Mouse (Mus musculus): Measurements from ENCODE around the gene Gramd1a. TPM values are rescaled to one million over a fixed set of nuclear protein-coding genes. Genes with fewer than 3 reads are reported as not detected.

Gene Gramd1a
- polyA plus RNA-seq, 1 experiment = 54.9 TPM

DNA sequence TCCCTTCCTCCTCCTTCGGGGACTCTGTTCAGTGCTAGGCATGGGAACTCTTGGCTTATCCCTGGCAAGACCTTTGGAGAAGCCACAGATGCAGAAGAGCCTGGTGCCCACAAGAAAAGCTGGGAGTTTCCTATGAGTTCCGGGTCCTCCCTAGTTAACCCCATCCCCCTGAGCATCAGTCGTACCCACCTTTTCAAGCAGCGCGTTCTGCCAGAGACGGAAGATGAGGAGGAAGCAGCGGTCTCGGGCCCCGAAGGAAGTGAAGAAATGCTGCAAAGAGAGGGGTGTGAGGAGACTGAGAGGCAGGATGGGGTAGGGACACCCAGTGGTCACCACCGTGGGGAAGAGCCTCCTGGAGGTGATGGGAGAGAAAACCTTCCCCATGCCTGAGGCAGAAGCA lies 14.8 kb downstream of the Gramd1a start:
- H3K36me3 ChIP-seq (ENCODE audit: control insufficient read depth, insufficient read depth, low read length, poor library complexity, severe bottlenecking) = peaks cover 58% of the 10 kb centered on the region
- H3K9ac ChIP-seq (ENCODE audit: low read depth, poor library complexity, severe bottlenecking) = no peak overlapping the region
- H3K4me3 ChIP-seq (ENCODE audit: low read depth, low read length) = no peak overlapping the region
- H3K27ac ChIP-seq (ENCODE audit: insufficient read depth, low read length) = no peak overlapping the region
- peaks cover 1% of the 10 kb centered on the region for H3K4me1 ChIP-seq (ENCODE audit: control insufficient read depth, insufficient read depth, low read length)
- no peaks in the 10 kb centered on the region for H3K27me3 ChIP-seq (ENCODE audit: control insufficient read depth, insufficient read depth, low read length, poor library complexity, severe bottlenecking)
- TF ChIP-seq CTCF (IDR thresholded peaks at IDR 0.05; ENCODE audit: low read depth, low read length) (no peak), EP300 (IDR thresholded peaks at IDR 0.05; ENCODE audit: insufficient read depth, low read depth, low read length) (no peak), POLR2A (IDR thresholded peaks at IDR 0.05; ENCODE audit: insufficient read depth, low read length) (no peak)
- no peaks in the 10 kb centered on the region for H3K9me3 ChIP-seq (replicated peaks; ENCODE audit: control insufficient read depth, insufficient read depth, low read length, poor library complexity, severe bottlenecking)

GRCm38 (mm10) chr7:31140302-31140701 lies 15.4 kb downstream of the Gramd1a start:
- H3K9ac ChIP-seq (ENCODE audit: low read depth, poor library complexity, severe bottlenecking) = no peak overlapping the region
- H3K27ac ChIP-seq (ENCODE audit: insufficient read depth, low read length) = no peak overlapping the region
- TF ChIP-seq POLR2A (IDR thresholded peaks at IDR 0.05; ENCODE audit: insufficient read depth, low read length) (no peak), CTCF (IDR thresholded peaks at IDR 0.05; ENCODE audit: low read depth, low read length) (no peak), EP300 (IDR thresholded peaks at IDR 0.05; ENCODE audit: insufficient read depth, low read depth, low read length) (no peak)
- H3K4me3 ChIP-seq (ENCODE audit: low read depth, low read length) = no peak overlapping the region
- H3K36me3 ChIP-seq (ENCODE audit: control insufficient read depth, insufficient read depth, low read length, poor library complexity, severe bottlenecking) = peaks cover 61% of the 10 kb centered on the region
- no peaks in the 10 kb centered on the region for H3K27me3 ChIP-seq (ENCODE audit: control insufficient read depth, insufficient read depth, low read length, poor library complexity, severe bottlenecking)
- peaks cover 1% of the 10 kb centered on the region for H3K4me1 ChIP-seq (ENCODE audit: control insufficient read depth, insufficient read depth, low read length)
- H3K9me3 ChIP-seq (replicated peaks; ENCODE audit: control insufficient read depth, insufficient read depth, low read length, poor library complexity, severe bottlenecking) = no peaks in the 10 kb centered on the region

GRCm38 (mm10) chr7:31139765-31140164 lies 15.9 kb downstream of the Gramd1a start:
- Histone ChIP-seq H3K9ac (ENCODE audit: low read depth, poor library complexity, severe bottlenecking) (no peak overlapping the region), H3K4me1 (ENCODE audit: control insufficient read depth, insufficient read depth, low read length) (no peaks in the 10 kb centered on the region), H3K27ac (ENCODE audit: insufficient read depth, low read length) (no peak overlapping the region), H3K27me3 (ENCODE audit: control insufficient read depth, insufficient read depth, low read length, poor library complexity, severe bottlenecking) (no peaks in the 10 kb centered on the region), H3K4me3 (ENCODE audit: low read depth, low read length) (no peak overlapping the region), H3K36me3 (ENCODE audit: control insufficient read depth, insufficient read depth, low read length, poor library complexity, severe bottlenecking) (peaks cover 63% of the 10 kb centered on the region), H3K9me3 (replicated peaks; ENCODE audit: control insufficient read depth, insufficient read depth, low read length, poor library complexity, severe bottlenecking) (no peaks in the 10 kb centered on the region)
- TF ChIP-seq CTCF (IDR thresholded peaks at IDR 0.05; ENCODE audit: low read depth, low read length) (peak; percentile 73), EP300 (IDR thresholded peaks at IDR 0.05; ENCODE audit: insufficient read depth, low read depth, low read length) (no peak)

DNA sequence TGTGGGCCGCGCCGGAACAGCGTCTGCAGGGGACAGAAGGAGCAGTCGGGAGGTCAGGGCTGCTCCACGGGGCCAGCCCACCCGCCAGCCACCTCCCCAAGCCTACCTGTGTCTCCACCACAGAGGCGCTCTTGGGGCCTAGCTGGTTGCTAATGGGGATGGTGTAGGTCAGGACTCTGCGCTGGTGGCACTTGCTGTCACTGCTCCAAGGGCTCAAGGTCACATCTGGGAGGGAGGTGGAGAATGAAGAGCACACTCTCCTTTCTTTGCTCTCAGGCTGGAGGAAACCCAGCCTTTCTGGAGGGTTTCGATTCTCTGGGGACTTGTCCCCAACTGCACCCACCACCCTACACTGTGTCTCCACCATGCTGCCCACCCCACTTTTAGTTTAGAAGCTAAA lies 20.0 kb downstream of the Gramd1a start:
- H3K4me1 ChIP-seq (ENCODE audit: control insufficient read depth, insufficient read depth, low read length) = no peaks in the 10 kb centered on the region
- H3K4me3 ChIP-seq (ENCODE audit: low read depth, low read length) = no peak overlapping the region
- no peaks in the 10 kb centered on the region for H3K27me3 ChIP-seq (ENCODE audit: control insufficient read depth, insufficient read depth, low read length, poor library complexity, severe bottlenecking)
- peaks cover 61% of the 10 kb centered on the region for H3K36me3 ChIP-seq (ENCODE audit: control insufficient read depth, insufficient read depth, low read length, poor library complexity, severe bottlenecking)
- TF ChIP-seq CTCF (IDR thresholded peaks at IDR 0.05; ENCODE audit: low read depth, low read length) = no peak
- no peak for TF ChIP-seq POLR2A (IDR thresholded peaks at IDR 0.05; ENCODE audit: insufficient read depth, low read length)
- no peaks in the 10 kb centered on the region for H3K9me3 ChIP-seq (replicated peaks; ENCODE audit: control insufficient read depth, insufficient read depth, low read length, poor library complexity, severe bottlenecking)
- no peak overlapping the region for H3K9ac ChIP-seq (ENCODE audit: low read depth, poor library complexity, severe bottlenecking)
- no peak overlapping the region for H3K27ac ChIP-seq (ENCODE audit: insufficient read depth, low read length)

DNA sequence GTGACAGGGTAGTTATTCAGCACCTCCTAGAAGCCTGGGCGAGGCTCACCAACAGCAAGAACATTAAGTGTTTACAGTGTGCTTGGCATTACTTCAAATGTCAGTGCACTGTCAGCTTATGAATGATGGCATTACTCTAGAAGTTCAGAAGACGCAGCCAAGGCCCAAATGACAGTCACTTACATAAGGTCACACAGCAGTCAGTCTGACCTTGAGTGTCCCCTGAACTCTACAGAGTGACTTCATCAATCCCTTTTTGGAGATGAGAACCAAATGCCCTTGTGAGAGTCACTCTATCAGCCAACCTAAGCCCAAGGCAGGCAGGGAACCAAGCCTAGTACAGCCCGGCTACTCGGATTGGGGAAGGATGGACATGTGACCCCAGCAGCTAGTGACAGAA lies 23.8 kb downstream of the Gramd1a start:
- Histone ChIP-seq H3K4me1 (ENCODE audit: control insufficient read depth, insufficient read depth, low read length) (no peaks in the 10 kb centered on the region), H3K27ac (ENCODE audit: insufficient read depth, low read length) (no peak overlapping the region), H3K9me3 (replicated peaks; ENCODE audit: control insufficient read depth, insufficient read depth, low read length, poor library complexity, severe bottlenecking) (no peaks in the 10 kb centered on the region)

GRCm38 (mm10) chr7:31130841-31131240 lies 24.9 kb downstream of the Gramd1a start:
- no peak overlapping the region for H3K9ac ChIP-seq (ENCODE audit: low read depth, poor library complexity, severe bottlenecking)
- TF ChIP-seq EP300 (IDR thresholded peaks at IDR 0.05; ENCODE audit: insufficient read depth, low read depth, low read length) (no peak), CTCF (IDR thresholded peaks at IDR 0.05; ENCODE audit: low read depth, low read length) (peak; percentile 79), POLR2A (IDR thresholded peaks at IDR 0.05; ENCODE audit: insufficient read depth, low read length) (no peak)
- no peaks in the 10 kb centered on the region for H3K4me1 ChIP-seq (ENCODE audit: control insufficient read depth, insufficient read depth, low read length)
- H3K36me3 ChIP-seq (ENCODE audit: control insufficient read depth, insufficient read depth, low read length, poor library complexity, severe bottlenecking) = peaks cover 41% of the 10 kb centered on the region
- H3K27ac ChIP-seq (ENCODE audit: insufficient read depth, low read length) = no peak overlapping the region
- H3K9me3 ChIP-seq (replicated peaks; ENCODE audit: control insufficient read depth, insufficient read depth, low read length, poor library complexity, severe bottlenecking) = no peaks in the 10 kb centered on the region
- H3K4me3 ChIP-seq (ENCODE audit: low read depth, low read length) = no peak overlapping the region
- H3K27me3 ChIP-seq (ENCODE audit: control insufficient read depth, insufficient read depth, low read length, poor library complexity, severe bottlenecking) = peaks cover 5% of the 10 kb centered on the region

More for the DNA sequence above, 23.8 kb downstream of the Gramd1a start:
- Histone ChIP-seq H3K36me3 (ENCODE audit: control insufficient read depth, insufficient read depth, low read length, poor library complexity, severe bottlenecking) (peaks cover 47% of the 10 kb centered on the region), H3K9ac (ENCODE audit: low read depth, poor library complexity, severe bottlenecking) (no peak overlapping the region), H3K27me3 (ENCODE audit: control insufficient read depth, insufficient read depth, low read length, poor library complexity, severe bottlenecking) (no peaks in the 10 kb centered on the region), H3K4me3 (ENCODE audit: low read depth, low read length) (no peak overlapping the region)
- no peak for TF ChIP-seq CTCF (IDR thresholded peaks at IDR 0.05; ENCODE audit: low read depth, low read length)
- TF ChIP-seq POLR2A (IDR thresholded peaks at IDR 0.05; ENCODE audit: insufficient read depth, low read length) = no peak
- TF ChIP-seq EP300 (IDR thresholded peaks at IDR 0.05; ENCODE audit: insufficient read depth, low read depth, low read length) = no peak
